Mouse (Mus musculus): ENCODE data around the gene Smap1. TPM values are rescaled to one million over a fixed set of nuclear protein-coding genes. Genes with fewer than 3 reads are reported as not detected.

Smap1 gene
- total and polyA plus RNA-seq, 2 experiments from 2014 or later = 27.4 to 27.8 TPM

- no peaks in the 10 kb centered on the region for H3K27me3 ChIP-seq (ENCODE audit: control insufficient read depth, insufficient read depth, low read length)
- TF ChIP-seq CTCF (IDR thresholded peaks at IDR 0.05; ENCODE audit: low read depth) (no peak), EP300 (IDR thresholded peaks at IDR 0.05; ENCODE audit: low read depth) (no peak)
- H3K27ac ChIP-seq (ENCODE audit: low read depth) = no peak overlapping the region
- no peaks in the 10 kb centered on the region for H3K4me1 ChIP-seq (ENCODE audit: control insufficient read depth, insufficient read depth)
- ATAC-seq (ENCODE audit: insufficient read depth, low read depth) (no peak), DNase-seq (ENCODE audit: low spot score) (no peak)
- WGBS = 72% methylated on average over 7 of the region's 7 CpGs
- no peak overlapping the region for H3K4me3 ChIP-seq (ENCODE audit: low read depth, low read length)
- H3K9me3 ChIP-seq (replicated peaks; ENCODE audit: control insufficient read depth, low read length) = no peaks in the 10 kb centered on the region
- no peaks in the 10 kb centered on the region for H3K36me3 ChIP-seq (replicated peaks; ENCODE audit: control insufficient read depth, insufficient read depth, low read length)
- H3K4me2 ChIP-seq (ENCODE audit: low read depth, low read length) = no peak overlapping the region
- H3K9ac ChIP-seq (replicated peaks; ENCODE audit: low read depth, low read length) = no peak overlapping the region
Observed at GRCm38 (mm10) chr1:23948290-23948689, 26.2 kb upstream of the Smap1 start.

GRCm38 (mm10) chr1:23944076-23944475, 22.0 kb upstream of the Smap1 start:
- Histone ChIP-seq H3K27ac (ENCODE audit: low read depth) (no peak overlapping the region), H3K36me3 (replicated peaks; ENCODE audit: control insufficient read depth, insufficient read depth, low read length) (no peaks in the 10 kb centered on the region), H3K9me3 (replicated peaks; ENCODE audit: control insufficient read depth, low read length) (no peaks in the 10 kb centered on the region; the same call in 1 of the 2 replicates), H3K4me2 (ENCODE audit: low read depth, low read length) (no peak overlapping the region), H3K4me3 (ENCODE audit: low read depth, low read length) (no peak overlapping the region), H3K27me3 (ENCODE audit: control insufficient read depth, insufficient read depth, low read length) (no peaks in the 10 kb centered on the region), H3K4me1 (ENCODE audit: control insufficient read depth, insufficient read depth) (no peaks in the 10 kb centered on the region), H3K9ac (replicated peaks; ENCODE audit: low read depth, low read length) (no peak overlapping the region)
- DNase-seq (ENCODE audit: low spot score) = no peak
- no peak for TF ChIP-seq EP300 (IDR thresholded peaks at IDR 0.05; ENCODE audit: low read depth)
- no peak for TF ChIP-seq CTCF (IDR thresholded peaks at IDR 0.05; ENCODE audit: low read depth)
- WGBS = 88% methylated on average over 1 of the region's 1 CpGs
- no peak for ATAC-seq (ENCODE audit: insufficient read depth, low read depth)

GRCm38 (mm10) chr1:23943146-23943940, 21.2 kb upstream of the Smap1 start:
- H3K4me3 ChIP-seq (ENCODE audit: low read depth, low read length) = no peak overlapping the region
- no peaks in the 10 kb centered on the region for H3K27me3 ChIP-seq (ENCODE audit: control insufficient read depth, insufficient read depth, low read length)
- ATAC-seq (ENCODE audit: insufficient read depth, low read depth) (no peak), DNase-seq (ENCODE audit: low spot score) (no peak)
- no peak overlapping the region for H3K4me2 ChIP-seq (ENCODE audit: low read depth, low read length)
- H3K9me3 ChIP-seq (replicated peaks; ENCODE audit: control insufficient read depth, low read length) = no peaks in the 10 kb centered on the region; the same call in 1 of the 2 replicates
- no peak overlapping the region for H3K27ac ChIP-seq (ENCODE audit: low read depth)
- no peaks in the 10 kb centered on the region for H3K4me1 ChIP-seq (ENCODE audit: control insufficient read depth, insufficient read depth)
- no peak for TF ChIP-seq EP300 (IDR thresholded peaks at IDR 0.05; ENCODE audit: low read depth)
- TF ChIP-seq CTCF (IDR thresholded peaks at IDR 0.05; ENCODE audit: low read depth) = no peak
- no peak overlapping the region for H3K9ac ChIP-seq (replicated peaks; ENCODE audit: low read depth, low read length)
- no peaks in the 10 kb centered on the region for H3K36me3 ChIP-seq (replicated peaks; ENCODE audit: control insufficient read depth, insufficient read depth, low read length)
- 86% methylated on average over 3 of the region's 3 CpGs for whole genome bisulfite sequencing

- 26% methylated on average over 4 of the region's 4 CpGs for WGBS
- ATAC-seq (ENCODE audit: insufficient read depth, low read depth) (no peak), DNase-seq (ENCODE audit: low spot score) (no peak)
- H3K4me1 ChIP-seq (ENCODE audit: control insufficient read depth, insufficient read depth) = no peaks in the 10 kb centered on the region
- no peaks in the 10 kb centered on the region for H3K36me3 ChIP-seq (replicated peaks; ENCODE audit: control insufficient read depth, insufficient read depth, low read length)
- no peaks in the 10 kb centered on the region for H3K27me3 ChIP-seq (ENCODE audit: control insufficient read depth, insufficient read depth, low read length)
- no peaks in the 10 kb centered on the region; the same call in 1 of the 2 replicates for H3K9me3 ChIP-seq (replicated peaks; ENCODE audit: control insufficient read depth, low read length)
- H3K4me3 ChIP-seq (ENCODE audit: low read depth, low read length) = no peak overlapping the region
- no peak overlapping the region for H3K4me2 ChIP-seq (ENCODE audit: low read depth, low read length)
- TF ChIP-seq CTCF (IDR thresholded peaks at IDR 0.05; ENCODE audit: low read depth) (no peak), EP300 (IDR thresholded peaks at IDR 0.05; ENCODE audit: low read depth) (no peak)
- H3K27ac ChIP-seq (ENCODE audit: low read depth) = no peak overlapping the region
- no peak overlapping the region for H3K9ac ChIP-seq (replicated peaks; ENCODE audit: low read depth, low read length)
Observed at GRCm38 (mm10) chr1:23935408-23935762, 13.3 kb upstream of the Smap1 start.

- 48% methylated on average over 8 of the region's 8 CpGs for WGBS
- no peaks in the 10 kb centered on the region for H3K36me3 ChIP-seq (replicated peaks; ENCODE audit: control insufficient read depth, insufficient read depth, low read length)
- no peak overlapping the region for H3K4me3 ChIP-seq (ENCODE audit: low read depth, low read length)
- DNase-seq (ENCODE audit: low spot score) (no peak), ATAC-seq (ENCODE audit: insufficient read depth, low read depth) (no peak)
- H3K27me3 ChIP-seq (ENCODE audit: control insufficient read depth, insufficient read depth, low read length) = no peaks in the 10 kb centered on the region
- TF ChIP-seq EP300 (IDR thresholded peaks at IDR 0.05; ENCODE audit: low read depth) (no peak), CTCF (IDR thresholded peaks at IDR 0.05; ENCODE audit: low read depth) (no peak)
- H3K4me2 ChIP-seq (ENCODE audit: low read depth, low read length) = no peak overlapping the region
- no peak overlapping the region for H3K9ac ChIP-seq (replicated peaks; ENCODE audit: low read depth, low read length)
- no peaks in the 10 kb centered on the region for H3K4me1 ChIP-seq (ENCODE audit: control insufficient read depth, insufficient read depth)
- no peaks in the 10 kb centered on the region for H3K9me3 ChIP-seq (replicated peaks; ENCODE audit: control insufficient read depth, low read length)
- H3K27ac ChIP-seq (ENCODE audit: low read depth) = no peak overlapping the region
Observed at GRCm38 (mm10) chr1:23934669-23935407, 12.7 kb upstream of the Smap1 start.

All from heart, postnatal 0 days (tissue).